Mouse (Mus musculus): Measurements from ENCODE around the gene Ciz1. TPM values are rescaled to one million over a fixed set of nuclear protein-coding genes. Genes with fewer than 3 reads are reported as not detected.
A peak's percentile ranks its signal among the peaks of the same experiment; 100 is the strongest.

The Ciz1 gene
- polyA plus RNA-seq, 2 experiments: 13.1 to 40.3 TPM

DNA sequence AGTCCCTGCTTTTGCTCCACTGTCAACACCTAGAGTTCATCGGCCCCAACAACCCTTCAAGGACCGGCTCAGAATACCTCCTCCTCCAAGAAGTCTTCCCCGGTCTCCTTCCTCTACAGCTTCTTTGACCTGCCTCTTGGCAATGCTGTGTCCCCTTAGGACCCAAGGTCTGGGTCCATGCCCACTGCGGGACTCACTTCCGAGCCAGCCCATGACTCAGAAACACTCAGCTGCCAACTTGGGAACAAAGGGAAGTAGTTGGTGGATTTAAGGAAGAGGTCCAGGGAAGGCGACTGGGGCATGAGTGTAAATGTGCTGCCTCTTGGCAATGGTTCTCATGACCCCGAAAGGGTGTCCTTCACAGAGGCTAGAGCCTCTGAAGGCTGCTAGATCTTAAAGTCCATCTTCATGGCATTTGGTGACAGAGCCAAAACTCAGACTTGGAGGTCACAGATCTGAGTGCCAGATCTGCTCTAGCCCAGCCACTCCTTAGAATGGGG, 27.9 kb downstream of the Ciz1 start:
- Histone ChIP-seq H3K27ac (no peak overlapping the region), H3K9me3 (ENCODE audit: control insufficient read depth, low read length) (no peaks in the 10 kb centered on the region), H3K4me1 (replicated peaks; ENCODE audit: control insufficient read depth in 2 of 2, insufficient read depth in 2 of 2, low read length in 1 of 2) (peaks cover 3 to 12% of the 10 kb centered on the region in 2 experiments; a peak in 3 of 4 replicates), H3K9ac (replicated peaks) (no peak overlapping the region), H3K4me2 (ENCODE audit: low read depth) (no peak overlapping the region), H3K4me3 (ENCODE audit: insufficient read depth in 1 of 2, low read depth in 2 of 2, low read length in 2 of 2) (no peak overlapping the region), H3K36me3 (replicated peaks; ENCODE audit: control insufficient read depth, insufficient read depth, low read depth) (peaks cover 9% of the 10 kb centered on the region), H3K27me3 (ENCODE audit: control insufficient read depth, insufficient read depth, low read length) (no peaks in the 10 kb centered on the region)
- no peak for ATAC-seq (ENCODE audit: insufficient read depth)
- TF ChIP-seq CTCF (IDR thresholded peaks at IDR 0.05; ENCODE audit: low read depth) (no peak), EP300 (IDR thresholded peaks at IDR 0.05; ENCODE audit: low read depth) (no peak)
- DNase-seq (ENCODE audit: low read depth in 3 of 3, low spot score in 3 of 3): no peak
- 78% methylated on average over 7 of the region's 7 CpGs for WGBS (ENCODE audit: insufficient replicate concordance)

DNA sequence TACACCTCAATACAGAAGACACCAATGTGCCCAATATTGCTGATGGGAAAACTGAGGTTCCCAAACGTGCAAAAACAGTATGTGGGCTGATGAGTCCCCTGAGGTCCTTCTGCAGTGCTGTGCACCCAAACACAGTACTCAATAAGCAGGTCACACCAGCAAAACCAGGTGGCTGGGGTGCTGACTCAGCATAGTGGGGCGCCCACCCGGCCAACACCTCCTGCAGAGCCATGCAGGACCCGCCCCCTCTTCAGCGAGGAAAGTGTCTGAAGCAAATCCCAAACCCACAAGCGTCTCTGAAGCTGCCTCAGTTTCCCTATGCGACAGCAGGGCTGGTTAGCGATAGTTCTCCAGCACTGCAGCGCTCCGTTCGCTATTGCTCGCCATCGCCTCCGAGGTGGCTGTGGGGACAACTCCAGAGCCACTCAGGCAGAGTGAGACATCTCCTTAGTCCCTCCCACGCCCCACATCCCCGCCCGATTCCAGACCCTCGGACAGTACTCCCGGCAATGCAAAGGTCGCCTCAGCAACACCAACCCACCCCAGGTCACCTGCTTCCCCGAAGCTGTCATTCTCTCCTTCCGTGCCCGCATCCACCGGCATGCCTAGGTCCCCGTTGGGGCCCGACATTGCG, 29.1 kb downstream of the Ciz1 start:
- TF ChIP-seq EP300 (IDR thresholded peaks at IDR 0.05; ENCODE audit: low read depth) (no peak), CTCF (IDR thresholded peaks at IDR 0.05; ENCODE audit: low read depth) (peak; percentile 20; the same call in 1 of the 2 replicates)
- Histone ChIP-seq H3K27me3 (ENCODE audit: control insufficient read depth, insufficient read depth, low read length) (no peaks in the 10 kb centered on the region), H3K27ac (peak overlapping the region; percentile 53), H3K9ac (replicated peaks) (peak overlapping the region; percentile 77), H3K36me3 (replicated peaks; ENCODE audit: control insufficient read depth, insufficient read depth, low read depth) (peaks cover 9% of the 10 kb centered on the region), H3K9me3 (ENCODE audit: control insufficient read depth, low read length) (no peaks in the 10 kb centered on the region), H3K4me1 (replicated peaks; ENCODE audit: control insufficient read depth in 2 of 2, insufficient read depth in 2 of 2, low read length in 1 of 2) (peaks cover 3 to 12% of the 10 kb centered on the region in 2 experiments; a peak in 3 of 4 replicates), H3K4me2 (ENCODE audit: low read depth) (peak overlapping the region; percentile 98), H3K4me3 (ENCODE audit: insufficient read depth in 1 of 2, low read depth in 2 of 2, low read length in 2 of 2) (peak overlapping the region; percentile 68)
- WGBS (ENCODE audit: insufficient replicate concordance): under 1% methylated on average over 27 of the region's 27 CpGs
- ATAC-seq (ENCODE audit: insufficient read depth) (peak; percentile 46), DNase-seq (ENCODE audit: low read depth in 3 of 3, low spot score in 3 of 3) (no peak)

DNA sequence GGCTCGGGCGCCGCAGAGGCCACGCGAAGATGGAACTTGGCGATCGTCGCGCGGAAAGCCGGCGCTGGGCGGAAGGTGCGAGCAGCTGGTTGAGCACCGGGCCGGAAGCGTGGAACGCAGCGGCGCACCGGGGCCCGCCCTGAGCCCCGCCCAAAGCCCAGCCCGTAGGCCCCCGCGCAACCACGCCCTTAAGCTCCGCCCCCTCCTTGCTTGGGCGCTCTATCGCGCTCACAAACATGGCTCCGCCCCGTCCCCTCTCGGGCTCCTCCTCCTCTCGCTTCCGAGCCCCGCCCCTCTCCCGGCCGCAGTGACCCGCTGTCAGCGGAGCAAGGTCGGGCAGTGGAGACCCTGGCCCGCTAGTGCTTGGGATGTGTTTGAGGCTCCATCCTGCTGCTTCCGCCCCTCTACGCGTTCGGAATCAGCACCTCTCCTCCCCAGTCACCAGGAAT, 29.7 kb downstream of the Ciz1 start, which contains the start of gene 1110008P14Rik:
TSS of gene 1110008P14Rik (minus strand) at position 164 of the 449 bp plus-strand sequence.
- peaks cover 9% of the 10 kb centered on the region for H3K36me3 ChIP-seq (replicated peaks; ENCODE audit: control insufficient read depth, insufficient read depth, low read depth)
- H3K9me3 ChIP-seq (ENCODE audit: control insufficient read depth, low read length): no peaks in the 10 kb centered on the region
- H3K4me3 ChIP-seq (ENCODE audit: insufficient read depth in 1 of 2, low read depth in 2 of 2, low read length in 2 of 2): peak within 1 kb of the TSS; percentile 68
- no peak for TF ChIP-seq EP300 (IDR thresholded peaks at IDR 0.05; ENCODE audit: low read depth)
- DNase-seq (ENCODE audit: low read depth in 3 of 3, low spot score in 3 of 3) (peak; percentile 90 to 92 (median 91)), ATAC-seq (ENCODE audit: insufficient read depth) (peak; percentile 94)
- peak within 1 kb of the TSS; percentile 77 for H3K9ac ChIP-seq (replicated peaks)
- H3K4me1 ChIP-seq (replicated peaks; ENCODE audit: control insufficient read depth in 2 of 2, insufficient read depth in 2 of 2, low read length in 1 of 2): peaks cover 3 to 12% of the 10 kb centered on the region in 2 experiments; a peak in 3 of 4 replicates
- H3K4me2 ChIP-seq (ENCODE audit: low read depth): peak within 1 kb of the TSS; percentile 98
- no peaks in the 10 kb centered on the region for H3K27me3 ChIP-seq (ENCODE audit: control insufficient read depth, insufficient read depth, low read length)
- WGBS (ENCODE audit: insufficient replicate concordance): 1% methylated on average over 47 of the region's 47 CpGs
- H3K27ac ChIP-seq: peak within 1 kb of the TSS; percentile 53

DNA sequence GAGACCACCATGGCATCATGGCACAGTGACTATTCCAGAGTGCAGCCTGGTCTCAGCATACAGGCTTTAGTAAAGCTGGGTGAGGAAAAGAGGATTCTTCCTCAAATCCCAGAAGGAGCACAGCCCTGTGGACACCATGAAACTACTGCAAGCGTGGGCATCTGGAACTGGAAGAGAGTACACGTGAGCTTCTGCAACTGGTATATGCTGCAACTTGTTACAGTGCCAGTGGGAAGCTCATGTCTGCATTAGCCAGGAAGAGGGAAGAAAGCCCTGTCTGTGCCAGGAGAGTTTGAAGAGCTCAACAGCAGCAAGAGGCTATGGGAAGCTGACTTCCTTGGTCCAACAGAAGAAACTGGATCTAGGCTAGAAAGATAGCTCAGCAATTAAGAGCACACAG, 30.6 kb downstream of the Ciz1 start:
- Histone ChIP-seq H3K9me3 (ENCODE audit: control insufficient read depth, low read length) (no peaks in the 10 kb centered on the region), H3K36me3 (replicated peaks; ENCODE audit: control insufficient read depth, insufficient read depth, low read depth) (peaks cover 5% of the 10 kb centered on the region), H3K4me2 (ENCODE audit: low read depth) (no peak overlapping the region), H3K4me3 (ENCODE audit: insufficient read depth in 1 of 2, low read depth in 2 of 2, low read length in 2 of 2) (no peak overlapping the region), H3K27ac (no peak overlapping the region), H3K9ac (replicated peaks) (no peak overlapping the region), H3K27me3 (ENCODE audit: control insufficient read depth, insufficient read depth, low read length) (no peaks in the 10 kb centered on the region), H3K4me1 (replicated peaks; ENCODE audit: control insufficient read depth in 2 of 2, insufficient read depth in 2 of 2, low read length in 1 of 2) (peaks cover 3 to 12% of the 10 kb centered on the region in 2 experiments; a peak in 3 of 4 replicates)
- ATAC-seq (ENCODE audit: insufficient read depth) (no peak), DNase-seq (ENCODE audit: low read depth in 3 of 3, low spot score in 3 of 3) (no peak)
- TF ChIP-seq EP300 (IDR thresholded peaks at IDR 0.05; ENCODE audit: low read depth) (no peak), CTCF (IDR thresholded peaks at IDR 0.05; ENCODE audit: low read depth) (no peak)
- 75% methylated on average over 2 of the region's 2 CpGs for WGBS (ENCODE audit: insufficient replicate concordance)

DNA sequence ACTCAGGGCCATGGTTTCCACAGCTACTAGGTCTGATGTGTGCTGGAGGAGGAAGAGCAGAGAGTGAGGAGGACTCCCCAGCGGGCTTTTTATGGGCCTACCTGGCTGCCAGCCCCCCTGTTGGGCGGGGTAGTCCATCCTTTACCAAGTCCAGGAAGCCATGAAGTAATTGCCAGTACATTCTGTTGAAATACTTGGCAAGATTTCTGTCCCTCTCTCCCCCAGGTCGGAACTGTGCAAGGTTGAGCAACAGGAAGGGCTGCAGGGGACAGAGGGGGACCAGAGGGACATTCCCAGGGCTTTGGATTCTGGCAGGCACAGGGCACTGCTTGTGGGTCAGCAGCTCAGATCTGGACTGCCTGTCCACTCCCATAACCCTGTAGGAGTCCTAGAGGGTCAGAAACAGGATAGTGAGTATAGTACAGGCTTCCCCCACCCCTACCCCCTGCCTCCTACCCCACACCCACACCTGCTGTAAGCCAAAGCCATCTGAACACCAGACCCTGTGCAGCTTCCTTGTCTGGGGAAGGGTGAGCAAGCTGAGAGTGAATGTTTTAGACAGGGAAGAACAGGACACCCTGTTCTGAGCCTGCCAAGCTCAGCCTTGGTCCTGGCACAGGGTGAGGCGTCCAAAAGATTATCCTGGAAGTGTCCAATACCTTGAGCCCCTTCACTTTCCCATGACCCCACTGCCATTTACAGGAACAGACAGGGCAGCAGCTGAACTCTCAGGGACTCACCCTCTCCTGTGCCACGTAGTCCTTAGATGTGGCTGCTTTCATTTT, 35.8 kb downstream of the Ciz1 start, which contains the start of gene Lcn2:
TSS of gene Lcn2 (minus strand) at position 547 of the 785 bp plus-strand sequence.
- H3K4me3 ChIP-seq (ENCODE audit: insufficient read depth in 1 of 2, low read depth in 2 of 2, low read length in 2 of 2): no peak within 1 kb of the TSS
- no peaks in the 10 kb centered on the region for H3K27me3 ChIP-seq (ENCODE audit: control insufficient read depth, insufficient read depth, low read length)
- H3K9ac ChIP-seq (replicated peaks): no peak within 1 kb of the TSS
- H3K4me2 ChIP-seq (ENCODE audit: low read depth): no peak within 1 kb of the TSS
- H3K36me3 ChIP-seq (replicated peaks; ENCODE audit: control insufficient read depth, insufficient read depth, low read depth): no peaks in the 10 kb centered on the region
- 29% methylated on average over 5 of the region's 5 CpGs for WGBS (ENCODE audit: insufficient replicate concordance)
- H3K9me3 ChIP-seq (ENCODE audit: control insufficient read depth, low read length): no peaks in the 10 kb centered on the region
- H3K4me1 ChIP-seq (replicated peaks; ENCODE audit: control insufficient read depth in 2 of 2, insufficient read depth in 2 of 2, low read length in 1 of 2): no peaks in the 10 kb centered on the region; a peak in 1 of 4 replicates
- DNase-seq (ENCODE audit: low read depth in 3 of 3, low spot score in 3 of 3) (no peak), ATAC-seq (ENCODE audit: insufficient read depth) (no peak)
- no peak within 1 kb of the TSS for H3K27ac ChIP-seq
- TF ChIP-seq CTCF (IDR thresholded peaks at IDR 0.05; ENCODE audit: low read depth): no peak
- TF ChIP-seq EP300 (IDR thresholded peaks at IDR 0.05; ENCODE audit: low read depth): no peak
